Comparison of ENCODE assay signal across 8 mouse cellular contexts in the genomic region with DNA sequence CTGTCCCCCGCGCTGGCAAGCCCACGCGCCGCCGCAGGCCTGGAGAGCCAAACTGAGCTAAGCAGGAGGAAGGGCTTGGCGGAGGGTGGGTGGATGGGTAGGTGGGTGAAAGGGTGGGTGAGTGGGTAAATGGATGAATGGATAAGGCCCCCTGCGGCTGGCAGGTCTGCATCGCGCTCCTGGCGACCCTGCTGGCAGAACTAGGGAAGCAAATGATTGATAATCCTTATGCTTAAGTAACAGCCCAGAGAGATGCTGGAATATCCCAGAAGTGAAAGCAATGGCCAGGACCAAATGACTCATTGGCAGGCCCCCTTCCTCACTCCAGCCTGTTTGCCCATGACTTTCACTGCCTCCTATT. TPM values are rescaled to one million over a fixed set of nuclear protein-coding genes. Genes with fewer than 3 reads are reported as not detected.
DNase-seq lines count a peak whose midpoint lies in the region; ATAC-seq and TF ChIP-seq lines count a peak whose summit lies in the region.

No protein-coding gene starts in this region.

- no peak for TF ChIP-seq EP300 in CH12.LX (IDR thresholded peaks at IDR 0.05; ENCODE audit: low read length)

- TF ChIP-seq POLR2A in CH12.LX (IDR thresholded peaks at IDR 0.05; ENCODE audit: low read depth, low read length), result no peak

- H3K9me3 ChIP-seq in erythroblast, embryonic 14.5 days (ENCODE audit: control insufficient read depth, low read length), result peaks cover 2% of the 10 kb centered on the region; the same call in 1 of the 2 replicates
- H3K9me3 ChIP-seq in CH12.LX (replicated peaks; ENCODE audit: low read length), result no peaks in the 10 kb centered on the region
- H3K9me3 ChIP-seq in forebrain, embryonic 14.5 days (replicated peaks; ENCODE audit: control insufficient read depth, low read length), result no peaks in the 10 kb centered on the region
- H3K9me3 ChIP-seq in liver, embryonic 16.5 days (replicated peaks; ENCODE audit: control insufficient read depth, low read length), result no peaks in the 10 kb centered on the region

- DNase-seq in CH12.LX (ENCODE audit: extremely low read depth) (no peak), adipocyte (ENCODE audit: low spot score) (no peak)
- DNase-seq in forebrain, embryonic 14.5 days (ENCODE audit: low spot score), result no peak
- no peak for DNase-seq in adrenal gland, postnatal 25 days
- no peak for DNase-seq in adrenal gland, adult (ENCODE audit: inconsistent age in 2 of 2, low spot score in 1 of 2)

- peaks cover 21% of the 10 kb centered on the region for H3K27me3 ChIP-seq in erythroblast, embryonic 14.5 days (ENCODE audit: control insufficient read depth)
- H3K27me3 ChIP-seq in CH12.LX (replicated peaks), result peaks cover 5% of the 10 kb centered on the region
- no peaks in the 10 kb centered on the region for H3K27me3 ChIP-seq in forebrain, embryonic 14.5 days (replicated peaks; ENCODE audit: control insufficient read depth, insufficient read depth, low read length)
- peaks cover 24% of the 10 kb centered on the region for H3K27me3 ChIP-seq in liver, embryonic 16.5 days (ENCODE audit: control insufficient read depth, insufficient read depth, low read depth, low read length)

- H3K4me3 ChIP-seq in erythroblast, embryonic 14.5 days (replicated peaks), result peak overlapping the region; percentile 45
- H3K4me3 ChIP-seq in CH12.LX (replicated peaks in 1 of 3; ENCODE audit: low read depth in 2 of 3, low read length in 2 of 3, poor library complexity in 1 of 3), result peak overlapping the region in 2 of 3 experiments; percentile 26 to 47
- peak overlapping the region; percentile 77 for H3K4me3 ChIP-seq in forebrain, embryonic 14.5 days (ENCODE audit: low read depth, low read length)
- peak overlapping the region; percentile 51 for H3K4me3 ChIP-seq in liver, embryonic 16.5 days (ENCODE audit: low read depth, low read length)

- no peaks in the 10 kb centered on the region for H3K79me2 ChIP-seq in CH12.LX (replicated peaks; ENCODE audit: control insufficient read depth, extremely low read depth, insufficient read depth, poor library complexity, severe bottlenecking)

- H3K4me2 ChIP-seq in CH12.LX (ENCODE audit: insufficient read depth, low read depth, poor library complexity, severe bottlenecking), result peak overlapping the region; percentile 46
- peak overlapping the region; percentile 85 for H3K4me2 ChIP-seq in forebrain, embryonic 14.5 days (ENCODE audit: low read length)
- H3K4me2 ChIP-seq in liver, embryonic 16.5 days (ENCODE audit: low read depth, low read length), result peak overlapping the region; percentile 74

- H3K9ac ChIP-seq in CH12.LX (ENCODE audit: insufficient read depth, low read depth), result no peak overlapping the region
- H3K9ac ChIP-seq in forebrain, embryonic 14.5 days (ENCODE audit: low read length), result peak overlapping the region; percentile 84
- no peak overlapping the region for H3K9ac ChIP-seq in liver, embryonic 16.5 days (ENCODE audit: low read depth, low read length)

- TF ChIP-seq CTCF in CH12.LX (conservative IDR thresholded peaks at IDR 0.05 in 1 of 2, IDR thresholded peaks at IDR 0.05 in 1 of 2; ENCODE audit: low read depth in 2 of 2, low read length in 2 of 2), result no peak

- H3K4me1 ChIP-seq in erythroblast, embryonic 14.5 days (ENCODE audit: control insufficient read depth), result no peaks in the 10 kb centered on the region
- H3K4me1 ChIP-seq in CH12.LX (ENCODE audit: control insufficient read depth in 1 of 2, insufficient read depth in 2 of 2), result no peaks in the 10 kb centered on the region; a peak in 1 of 4 replicates
- H3K4me1 ChIP-seq in forebrain, embryonic 14.5 days (ENCODE audit: control insufficient read depth, insufficient read depth, low read length), result no peaks in the 10 kb centered on the region
- peaks cover 2% of the 10 kb centered on the region for H3K4me1 ChIP-seq in liver, embryonic 16.5 days (ENCODE audit: control insufficient read depth, low read depth, low read length)

- in situ Hi-C loops in CH12.LX (cut with MboI; ENCODE audit: low pct_ligation_motif_present, low pct_unique_long_range_greater_than_20kb, low sequenced_read_pairs), result no loop called here

- no peak overlapping the region for H3K27ac ChIP-seq in CH12.LX (ENCODE audit: insufficient read depth, low read depth)
- peak overlapping the region; percentile 80 for H3K27ac ChIP-seq in forebrain, embryonic 14.5 days (ENCODE audit: low read depth, low read length)
- no peak overlapping the region for H3K27ac ChIP-seq in liver, embryonic 16.5 days (ENCODE audit: low read length)

- WGBS in forebrain, embryonic 14.5 days, result 1% methylated on average over 9 of the region's 11 CpGs
- 6% methylated on average over 11 of the region's 11 CpGs for WGBS in liver, embryonic 16.5 days (ENCODE audit: insufficient replicate concordance)

- ATAC-seq in erythroblast, adult 5-6 weeks (replicated peaks; ENCODE audit: low FRiP score, poor library complexity, severe bottlenecking), result no peak
- peak; percentile 81; the same call in 1 of the 2 replicates for ATAC-seq in forebrain, embryonic 14.5 days
- ATAC-seq in liver, embryonic 16.5 days (ENCODE audit: low read depth), result no peak

- no peaks in the 10 kb centered on the region for H3K36me3 ChIP-seq in erythroblast, embryonic 14.5 days (ENCODE audit: control insufficient read depth)
- no peaks in the 10 kb centered on the region for H3K36me3 ChIP-seq in CH12.LX (replicated peaks in 1 of 2; ENCODE audit: control insufficient read depth in 1 of 2, insufficient read depth in 1 of 2, low read length in 1 of 2)
- no peaks in the 10 kb centered on the region for H3K36me3 ChIP-seq in forebrain, embryonic 14.5 days (ENCODE audit: control insufficient read depth, insufficient read depth, low read length)
- no peaks in the 10 kb centered on the region for H3K36me3 ChIP-seq in liver, embryonic 16.5 days (ENCODE audit: control insufficient read depth, insufficient read depth)

- TF ChIP-seq RAD21 in CH12.LX (IDR thresholded peaks at IDR 0.05; ENCODE audit: low read depth, low read length), result no peak

- dilution Hi-C loops in CH12.LX (cut with MboI; ENCODE audit: extremely low pct_ligation_motif_present, extremely low pct_unique_long_range_greater_than_20kb, low sequenced_read_pairs), result no loop called here

TF ChIP-seq in CH12.LX, 34 proteins besides CTCF, POLR2A, EP300 and RAD21:
- TF ChIP-seq IRF4 (IDR thresholded peaks at IDR 0.05; ENCODE audit: low read depth, low read length) (no peak), MYC (IDR thresholded peaks at IDR 0.05; ENCODE audit: low read depth, low read length) (no peak), GABPA (IDR thresholded peaks at IDR 0.05; ENCODE audit: insufficient replicate concordance, low read depth, low read length) (no peak), ETS1 (conservative IDR thresholded peaks at IDR 0.05; ENCODE audit: low read depth, low read length) (no peak), MEF2A (IDR thresholded peaks at IDR 0.05; ENCODE audit: borderline replicate concordance, low read depth, low read length) (no peak), ZKSCAN1 (IDR thresholded peaks at IDR 0.05; ENCODE audit: borderline replicate concordance, low read depth, low read length) (no peak), TCF12 (IDR thresholded peaks at IDR 0.05; ENCODE audit: low read depth, low read length) (no peak), MAFK (IDR thresholded peaks at IDR 0.05; ENCODE audit: insufficient replicate concordance, low read length) (no peak), SIN3A (IDR thresholded peaks at IDR 0.05; ENCODE audit: low read length) (no peak), BHLHE40 (IDR thresholded peaks at IDR 0.05; ENCODE audit: low read depth, low read length) (no peak)
TF ChIP-seq in CH12.LX: peak in this region for 0.

RNA-seq across cellular contexts. Expression of a gene that starts 0.4 kb away (rescaled TPM):
- polyA plus RNA-seq in erythroblast, embryonic 14.5 days (2012), result 0.03 TPM in 1 of 2 replicates, not detected in the other
- total RNA-seq in erythroblast, adult 5-6 weeks (2015; ENCODE audit: low replicate concordance), result not detected in 2 replicates
- not detected in 2 replicates for total RNA-seq in erythroblast, adult 5-6 weeks (2017; ENCODE audit: low replicate concordance)
- total RNA-seq in CH12.LX (2012; rRNA removed) (0.04 and 0.08 TPM in 2 replicates), CH12.LX (2014; rRNA removed) (0.09 and 0.27 TPM in 2 replicates)
- polyA plus RNA-seq in CH12.LX (2012; ENCODE audit: insufficient read length, low read depth), result 0.30 TPM in 1 of 2 replicates, not detected in the other
- polyA plus RNA-seq in forebrain, embryonic 14.5 days (2014; fragmentation: Nextera tagmentation; extraction: Ambion mirVana), result 19.1 and 23.0 TPM in 2 replicates
- polyA plus RNA-seq in liver, embryonic 16.5 days (2015; fragmentation: Nextera tagmentation; extraction: Ambion mirVana), result not detected in 2 replicates
- 11.2 and 12.1 TPM in 2 replicates for total RNA-seq in adrenal gland, postnatal 25 days (2021)

Comparison
In these comparisons a context has a peak if more than half of its experiments do, and no peak if none do; other contexts are left out.
1. RNA of a gene that starts 0.4 kb away (polyA plus RNA-seq): 19.1 to 23.0 TPM in forebrain, embryonic 14.5 days; 0.30 TPM in CH12.LX, not detected in liver, embryonic 16.5 days and 0.03 TPM in erythroblast, embryonic 14.5 days; every median in the first group is over 10 times any median in the second.
2. Peak in every context shown above with its lines, with median percentiles within 50 percentile points of each other: H3K4me3 ChIP-seq and H3K4me2 ChIP-seq.